Mouse (Mus musculus): ENCODE data around the gene Tfap2d. TPM values are rescaled to one million over a fixed set of nuclear protein-coding genes. Genes with fewer than 3 reads are reported as not detected.
A peak's percentile ranks its signal among the peaks of the same experiment; 100 is the strongest.

Tfap2d gene
- polyA plus RNA-seq, 1 experiment from 2014 or later: not detected

DNA sequence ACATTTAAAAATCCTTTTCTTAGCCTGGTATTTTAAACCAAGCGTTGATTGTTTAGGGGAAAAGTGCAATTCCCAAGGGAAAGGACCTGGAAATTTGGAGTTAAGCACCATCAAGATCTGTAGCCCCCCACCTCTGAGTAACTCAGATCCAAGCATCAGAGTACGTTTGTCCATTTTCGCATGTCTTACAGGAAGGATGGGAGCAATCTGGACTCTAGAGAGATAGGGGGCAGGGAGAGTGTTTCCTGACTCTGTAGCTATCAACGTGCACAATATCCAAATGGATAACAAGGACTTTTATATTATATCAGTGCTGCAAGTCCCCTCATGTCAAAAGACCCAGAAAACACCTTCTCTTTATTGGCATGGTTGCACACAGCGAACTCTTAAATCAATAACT lies 7.4 kb downstream of the Tfap2d start:
- Histone ChIP-seq H3K36me3 (no peaks in the 10 kb centered on the region), H3K9me3 (no peaks in the 10 kb centered on the region), H3K4me2 (no peak overlapping the region), H3K4me1 (no peaks in the 10 kb centered on the region), H3K4me3 (no peak overlapping the region), H3K27me3 (peaks cover 63% of the 10 kb centered on the region), H3K27ac (no peak overlapping the region), H3K9ac (no peak overlapping the region)
- no peak for ATAC-seq (ENCODE audit: borderline replicate concordance, extremely low read depth, low FRiP score, low TSS enrichment)
- 2% methylated on average over 5 of the region's 5 CpGs for WGBS

DNA sequence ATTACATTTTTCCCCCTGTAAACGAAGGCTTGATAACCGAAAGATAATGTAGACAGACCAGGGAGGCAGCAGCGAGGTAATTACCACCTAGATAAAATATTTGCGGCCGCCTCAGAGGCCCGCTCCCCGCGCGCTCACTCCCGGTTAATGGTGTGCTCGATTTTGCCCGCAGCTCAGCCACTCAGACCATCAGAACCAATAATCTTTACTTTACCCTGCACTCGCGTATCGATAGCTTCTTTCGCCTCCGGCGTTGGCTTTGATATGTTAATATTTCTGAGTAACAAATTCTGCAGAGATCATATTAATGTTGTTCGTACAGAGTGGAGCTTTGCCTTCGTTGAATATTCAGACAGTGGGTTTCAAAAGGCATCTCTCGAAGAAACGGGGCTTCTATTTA lies 8.2 kb downstream of the Tfap2d start:
- no peak overlapping the region for H3K9ac ChIP-seq
- no peak overlapping the region for H3K27ac ChIP-seq
- H3K4me2 ChIP-seq: no peak overlapping the region
- 2% methylated on average over 22 of the region's 22 CpGs for WGBS
- ATAC-seq (ENCODE audit: borderline replicate concordance, extremely low read depth, low FRiP score, low TSS enrichment): no peak
- H3K4me3 ChIP-seq: no peak overlapping the region
- H3K9me3 ChIP-seq: no peaks in the 10 kb centered on the region
- H3K36me3 ChIP-seq: no peaks in the 10 kb centered on the region
- H3K4me1 ChIP-seq: no peaks in the 10 kb centered on the region
- H3K27me3 ChIP-seq: peaks cover 55% of the 10 kb centered on the region

GRCm38 (mm10) chr1:19178742-19179397 lies 76.0 kb downstream of the Tfap2d start:
- Histone ChIP-seq H3K4me2 (no peak overlapping the region), H3K36me3 (no peaks in the 10 kb centered on the region), H3K4me3 (no peak overlapping the region), H3K27me3 (no peaks in the 10 kb centered on the region), H3K9ac (no peak overlapping the region), H3K4me1 (no peaks in the 10 kb centered on the region), H3K9me3 (no peaks in the 10 kb centered on the region), H3K27ac (no peak overlapping the region)
- 5% methylated on average over 4 of the region's 4 CpGs for WGBS
- ATAC-seq (ENCODE audit: borderline replicate concordance, extremely low read depth, low FRiP score, low TSS enrichment): no peak

GRCm38 (mm10) chr1:19205649-19206048 lies 102.8 kb downstream of the Tfap2d start:
- Histone ChIP-seq H3K9ac (no peak overlapping the region), H3K27ac (no peak overlapping the region), H3K4me1 (peaks cover 10% of the 10 kb centered on the region; the same call in 1 of the 2 replicates), H3K27me3 (peaks cover 40% of the 10 kb centered on the region), H3K4me3 (peak overlapping the region; percentile 20), H3K4me2 (peak overlapping the region; percentile 50), H3K36me3 (no peaks in the 10 kb centered on the region), H3K9me3 (no peaks in the 10 kb centered on the region)
- 2% methylated on average over 12 of the region's 12 CpGs for WGBS
- no peak for ATAC-seq (ENCODE audit: borderline replicate concordance, extremely low read depth, low FRiP score, low TSS enrichment)

DNA sequence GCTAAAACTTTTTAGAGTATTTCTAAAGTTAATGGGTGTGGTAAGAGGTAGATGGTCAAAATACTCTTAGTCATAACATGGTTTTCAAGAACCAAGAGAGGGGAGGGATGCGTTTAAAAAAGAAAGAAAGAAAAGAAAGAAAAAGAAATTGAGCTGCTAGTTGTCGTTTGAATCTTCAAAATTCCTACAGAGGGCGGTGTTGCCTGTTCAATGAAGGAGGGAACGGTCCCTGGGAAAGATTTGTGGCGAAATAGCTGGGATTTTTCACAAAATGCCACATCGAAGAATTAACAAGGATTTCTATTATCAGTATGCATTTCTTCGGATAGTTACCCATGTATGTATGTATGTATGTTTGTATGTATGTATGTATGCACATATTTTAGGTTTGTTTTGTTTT lies 103.4 kb downstream of the Tfap2d start:
- Histone ChIP-seq H3K4me3 (no peak overlapping the region; the same call in 1 of the 2 replicates), H3K27ac (no peak overlapping the region), H3K4me2 (0 out of 2 replicates have a peak overlapping the region, but pooled peaks have one; percentile 50), H3K27me3 (peaks cover 45% of the 10 kb centered on the region), H3K36me3 (no peaks in the 10 kb centered on the region), H3K9me3 (no peaks in the 10 kb centered on the region), H3K9ac (no peak overlapping the region), H3K4me1 (peaks cover 10% of the 10 kb centered on the region; the same call in 1 of the 2 replicates)
- ATAC-seq (ENCODE audit: borderline replicate concordance, extremely low read depth, low FRiP score, low TSS enrichment): no peak
- WGBS: 3% methylated on average over 7 of the region's 7 CpGs

DNA sequence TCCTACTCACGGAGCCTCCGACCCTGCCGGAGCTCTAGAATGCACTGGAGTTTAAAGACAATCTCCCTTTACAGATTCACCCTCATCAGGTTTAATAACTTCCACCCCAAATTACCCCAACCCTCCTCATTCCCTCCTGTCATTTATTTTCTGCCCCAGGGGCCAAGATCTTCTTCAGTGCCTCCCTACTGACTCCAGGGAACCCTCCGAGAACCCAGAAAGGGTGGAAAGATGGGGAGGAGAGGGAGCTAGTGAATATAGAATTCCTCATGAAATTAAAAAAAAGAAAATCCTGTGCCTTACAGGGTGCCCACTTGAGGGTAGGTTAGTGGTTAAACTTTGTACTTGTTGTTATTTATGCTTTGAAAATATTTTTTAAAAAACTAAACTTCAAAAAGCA lies 104.8 kb downstream of the Tfap2d start:
- Histone ChIP-seq H3K9ac (no peak overlapping the region), H3K36me3 (no peaks in the 10 kb centered on the region), H3K27ac (no peak overlapping the region), H3K4me1 (peaks cover 10% of the 10 kb centered on the region; the same call in 1 of the 2 replicates), H3K27me3 (peaks cover 60% of the 10 kb centered on the region), H3K4me2 (no peak overlapping the region), H3K4me3 (no peak overlapping the region), H3K9me3 (no peaks in the 10 kb centered on the region)
- no peak for ATAC-seq (ENCODE audit: borderline replicate concordance, extremely low read depth, low FRiP score, low TSS enrichment)
- 3% methylated on average over 4 of the region's 4 CpGs for WGBS

DNA sequence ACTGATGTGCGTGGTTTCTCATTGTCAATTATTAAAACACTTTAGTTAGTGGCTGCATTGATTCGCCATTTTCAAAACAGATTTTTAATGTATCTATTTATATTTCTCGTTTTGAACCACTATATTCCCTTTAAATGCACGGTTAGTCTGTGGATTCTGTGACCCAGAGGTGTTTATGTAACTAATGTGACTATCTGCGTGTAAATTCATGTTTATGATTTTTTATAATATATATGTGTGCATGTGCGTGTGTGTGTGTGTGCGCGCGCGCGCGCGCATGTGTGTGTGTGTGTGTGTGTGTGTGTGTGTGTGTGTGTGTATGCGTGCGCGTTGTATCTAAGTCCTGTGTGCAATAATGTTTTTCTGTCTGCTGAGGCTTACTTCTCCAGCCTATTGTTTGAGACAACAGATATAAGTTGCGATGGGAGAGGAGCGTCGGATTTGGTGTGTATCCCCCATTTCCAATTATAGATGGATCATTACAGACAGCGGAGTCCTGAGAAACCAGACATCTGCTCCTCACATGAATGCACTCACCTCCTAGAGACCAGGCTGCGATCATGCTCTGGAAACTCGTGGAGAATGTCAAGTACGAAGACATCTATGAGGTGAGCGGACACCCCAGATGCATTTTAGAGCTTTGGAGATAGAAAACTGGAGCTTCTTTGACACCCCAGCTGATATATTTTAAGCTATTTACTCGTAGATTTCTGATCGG lies 106.0 kb downstream of the Tfap2d start, which contains the start of gene Tfap2b:
Gene Tfap2b (plus strand): TSS at position 274 of the 718 bp plus-strand sequence.
- Histone ChIP-seq H3K4me1 (peaks cover 10% of the 10 kb centered on the region; the same call in 1 of the 2 replicates), H3K27ac (no peak within 1 kb of the TSS), H3K4me3 (peak within 1 kb of the TSS; percentile 20), H3K9ac (no peak within 1 kb of the TSS), H3K4me2 (peak within 1 kb of the TSS; percentile 47), H3K9me3 (no peaks in the 10 kb centered on the region), H3K27me3 (peaks cover 69% of the 10 kb centered on the region), H3K36me3 (no peaks in the 10 kb centered on the region)
- no peak for ATAC-seq (ENCODE audit: borderline replicate concordance, extremely low read depth, low FRiP score, low TSS enrichment)
- WGBS: 3% methylated on average over 26 of the region's 26 CpGs

DNA sequence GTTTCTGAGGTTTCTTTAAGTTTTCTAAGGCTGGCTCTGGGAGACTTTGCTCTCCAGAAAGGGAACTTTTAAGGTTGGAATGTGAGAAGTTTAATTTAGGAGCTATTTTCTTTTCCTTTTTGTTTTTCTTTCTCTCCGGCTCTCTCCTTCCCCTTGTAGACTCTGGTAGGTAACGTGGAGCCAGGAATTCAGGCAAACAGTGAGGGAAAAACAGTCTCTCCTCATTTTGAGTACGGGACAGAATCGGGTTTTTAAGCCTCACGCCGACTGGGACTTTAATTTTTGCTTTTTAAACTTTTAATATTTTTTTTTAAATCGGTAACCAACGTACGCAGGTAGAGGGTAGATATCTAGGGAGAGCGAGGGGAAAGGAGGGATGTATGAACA lies 106.5 kb downstream of the Tfap2d start:
- ATAC-seq (ENCODE audit: borderline replicate concordance, extremely low read depth, low FRiP score, low TSS enrichment): no peak
- Histone ChIP-seq H3K4me2 (peak overlapping the region; percentile 47), H3K9me3 (no peaks in the 10 kb centered on the region), H3K36me3 (no peaks in the 10 kb centered on the region), H3K27me3 (peaks cover 75% of the 10 kb centered on the region), H3K9ac (no peak overlapping the region), H3K4me1 (peaks cover 10% of the 10 kb centered on the region; the same call in 1 of the 2 replicates), H3K4me3 (no peak overlapping the region), H3K27ac (no peak overlapping the region)
- 2% methylated on average over 10 of the region's 10 CpGs for WGBS

DNA sequence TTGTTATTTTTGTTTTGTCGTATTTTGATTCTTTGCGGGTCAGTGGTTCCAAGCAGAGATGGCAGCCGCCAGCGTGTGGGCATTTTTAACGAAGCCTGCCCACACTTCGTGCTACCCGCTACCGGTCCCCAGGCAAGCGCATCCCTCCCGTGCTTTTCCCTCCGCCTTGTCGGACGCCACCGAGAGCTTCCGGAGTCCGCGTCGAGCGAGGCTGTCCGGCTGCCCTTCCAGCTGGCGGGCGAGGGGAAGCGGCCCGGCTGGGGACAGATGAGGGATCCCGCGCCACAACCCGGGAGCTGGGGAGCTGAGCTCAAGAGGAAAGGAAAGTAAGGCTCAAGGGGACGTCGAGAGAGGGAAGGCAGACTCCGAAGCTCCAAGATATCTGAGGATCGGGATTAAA lies 107.0 kb downstream of the Tfap2d start:
- Histone ChIP-seq H3K9ac (no peak overlapping the region), H3K27ac (no peak overlapping the region), H3K9me3 (no peaks in the 10 kb centered on the region), H3K4me2 (peak overlapping the region; percentile 47), H3K4me3 (peak overlapping the region; percentile 20), H3K36me3 (no peaks in the 10 kb centered on the region), H3K4me1 (peaks cover 10% of the 10 kb centered on the region; the same call in 1 of the 2 replicates), H3K27me3 (peaks cover 79% of the 10 kb centered on the region)
- WGBS: under 1% methylated on average over 31 of the region's 31 CpGs
- no peak for ATAC-seq (ENCODE audit: borderline replicate concordance, extremely low read depth, low FRiP score, low TSS enrichment)

- Histone ChIP-seq H3K9ac (no peak overlapping the region), H3K36me3 (no peaks in the 10 kb centered on the region), H3K27ac (no peak overlapping the region), H3K4me3 (peak overlapping the region; percentile 20), H3K9me3 (no peaks in the 10 kb centered on the region), H3K4me1 (peaks cover 10% of the 10 kb centered on the region; the same call in 1 of the 2 replicates), H3K27me3 (peaks cover 85% of the 10 kb centered on the region), H3K4me2 (peak overlapping the region; percentile 47)
- peak; percentile 65; the same call in 1 of the 2 replicates for ATAC-seq (ENCODE audit: borderline replicate concordance, extremely low read depth, low FRiP score, low TSS enrichment)
- WGBS: 1% methylated on average over 30 of the region's 30 CpGs
These were observed 107.6 kb downstream of the Tfap2d start for GRCm38 (mm10) chr1:19210215-19211032.

- under 1% methylated on average over 8 of the region's 8 CpGs for WGBS
- Histone ChIP-seq H3K36me3 (no peaks in the 10 kb centered on the region), H3K4me3 (no peak overlapping the region), H3K4me1 (peaks cover 10% of the 10 kb centered on the region; the same call in 1 of the 2 replicates), H3K27ac (no peak overlapping the region), H3K27me3 (peaks cover 87% of the 10 kb centered on the region), H3K4me2 (no peak overlapping the region), H3K9ac (no peak overlapping the region), H3K9me3 (no peaks in the 10 kb centered on the region)
- no peak for ATAC-seq (ENCODE audit: borderline replicate concordance, extremely low read depth, low FRiP score, low TSS enrichment)
These were observed 108.2 kb downstream of the Tfap2d start for GRCm38 (mm10) chr1:19211033-19211405.

Measured in lung, embryonic 15.5 days (tissue).